Mouse (Mus musculus): ENCODE data around the gene Dnttip1.

DNA sequence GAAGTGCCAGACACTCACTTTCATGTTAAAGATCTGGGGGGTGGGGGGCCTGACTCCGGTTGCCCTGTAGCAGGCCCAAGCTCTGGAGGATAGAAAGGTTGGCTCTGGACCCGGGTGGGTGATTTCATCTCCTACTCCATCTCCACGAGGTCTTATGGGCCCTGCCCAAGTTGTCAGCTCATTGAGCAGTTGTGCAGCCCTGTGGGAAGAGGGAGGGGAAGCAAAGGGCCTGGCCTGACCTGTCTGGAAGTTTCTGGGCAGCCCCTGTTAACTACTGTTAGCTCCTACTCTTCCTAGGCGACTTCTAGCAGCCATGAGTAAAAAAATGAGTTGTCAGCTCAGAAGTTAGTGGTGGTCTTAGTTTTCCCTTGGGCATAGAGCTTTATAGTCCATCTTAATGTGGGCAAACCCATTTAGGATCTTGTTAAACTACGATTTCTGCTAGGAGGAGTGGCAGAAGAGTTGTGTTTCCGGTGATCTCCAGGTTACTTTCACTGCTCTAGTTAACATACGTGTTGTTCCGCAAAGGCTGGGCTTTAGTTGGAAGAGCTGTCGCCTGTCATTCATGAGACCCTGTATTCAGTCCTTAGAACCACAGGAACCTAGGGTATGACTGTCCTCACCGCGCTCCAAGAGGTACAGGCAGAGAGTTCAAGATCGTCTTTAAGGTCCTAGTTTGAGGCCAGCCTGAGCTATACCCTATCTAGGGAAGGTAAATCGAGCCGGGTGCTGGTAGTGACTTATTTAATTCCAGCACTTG, 27.6 kb downstream of the Dnttip1 start:
- TF ChIP-seq CTCF (IDR thresholded peaks at IDR 0.05; ENCODE audit: borderline replicate concordance, insufficient read depth, low read length) = no peak
- TF ChIP-seq POLR2A (IDR thresholded peaks at IDR 0.05; ENCODE audit: low read depth, low read length) = peak; percentile 29; the same call in 1 of the 2 replicates
